Mouse (Mus musculus): Measurements from ENCODE around the gene Aprt. TPM values are rescaled to one million over a fixed set of nuclear protein-coding genes. Genes with fewer than 3 reads are reported as not detected.

The Aprt gene
- polyA plus RNA-seq, 1 experiment = 136 TPM

GRCm38 (mm10) chr8:122561199-122561598, 15.5 kb downstream of the Aprt start:
- H3K4me1 ChIP-seq (replicated peaks; ENCODE audit: control insufficient read depth, insufficient read depth, low read length) = peaks cover 36% of the 10 kb centered on the region
- WGBS = 16% methylated on average over 5 of the region's 5 CpGs
- no peak overlapping the region for H3K4me3 ChIP-seq (ENCODE audit: control insufficient read depth, insufficient read depth, low read length)
- H3K27me3 ChIP-seq (ENCODE audit: control insufficient read depth, insufficient read depth, low read length) = no peaks in the 10 kb centered on the region
- no peaks in the 10 kb centered on the region for H3K36me3 ChIP-seq (ENCODE audit: control insufficient read depth, insufficient read depth, low read length)
- H3K27ac ChIP-seq (ENCODE audit: control insufficient read depth, insufficient read depth, low read length) = peak overlapping the region; percentile 85
- peak; percentile 47 for DNase-seq
- TF ChIP-seq POLR2A (IDR thresholded peaks at IDR 0.05; ENCODE audit: control insufficient read depth, extremely low read depth, insufficient read depth, low read length, poor library complexity) (no peak), CTCF (IDR thresholded peaks at IDR 0.05; ENCODE audit: borderline replicate concordance, control insufficient read depth, extremely low read depth, insufficient read depth, low read length, poor library complexity) (no peak)

GRCm38 (mm10) chr8:122558671-122559349, 17.9 kb downstream of the Aprt start:
- Histone ChIP-seq H3K4me3 (ENCODE audit: control insufficient read depth, insufficient read depth, low read length) (no peak overlapping the region), H3K27ac (ENCODE audit: control insufficient read depth, insufficient read depth, low read length) (no peak overlapping the region), H3K27me3 (ENCODE audit: control insufficient read depth, insufficient read depth, low read length) (no peaks in the 10 kb centered on the region), H3K36me3 (ENCODE audit: control insufficient read depth, insufficient read depth, low read length) (no peaks in the 10 kb centered on the region), H3K4me1 (replicated peaks; ENCODE audit: control insufficient read depth, insufficient read depth, low read length) (peaks cover 35% of the 10 kb centered on the region)
- no peak for DNase-seq
- WGBS = 74% methylated on average over 12 of the region's 12 CpGs
- TF ChIP-seq CTCF (IDR thresholded peaks at IDR 0.05; ENCODE audit: borderline replicate concordance, control insufficient read depth, extremely low read depth, insufficient read depth, low read length, poor library complexity) (no peak), POLR2A (IDR thresholded peaks at IDR 0.05; ENCODE audit: control insufficient read depth, extremely low read depth, insufficient read depth, low read length, poor library complexity) (no peak)

- Histone ChIP-seq H3K4me3 (ENCODE audit: control insufficient read depth, insufficient read depth, low read length) (peak overlapping the region; percentile 10), H3K27me3 (ENCODE audit: control insufficient read depth, insufficient read depth, low read length) (no peaks in the 10 kb centered on the region), H3K36me3 (ENCODE audit: control insufficient read depth, insufficient read depth, low read length) (no peaks in the 10 kb centered on the region), H3K27ac (ENCODE audit: control insufficient read depth, insufficient read depth, low read length) (peak overlapping the region; percentile 88), H3K4me1 (replicated peaks; ENCODE audit: control insufficient read depth, insufficient read depth, low read length) (peaks cover 35% of the 10 kb centered on the region)
- 16% methylated on average over 10 of the region's 10 CpGs for WGBS
- DNase-seq = peak; percentile 30
- no peak for TF ChIP-seq CTCF (IDR thresholded peaks at IDR 0.05; ENCODE audit: borderline replicate concordance, control insufficient read depth, extremely low read depth, insufficient read depth, low read length, poor library complexity)
- no peak for TF ChIP-seq POLR2A (IDR thresholded peaks at IDR 0.05; ENCODE audit: control insufficient read depth, extremely low read depth, insufficient read depth, low read length, poor library complexity)
Observed at GRCm38 (mm10) chr8:122557248-122558038, 19.3 kb downstream of the Aprt start.

- Histone ChIP-seq H3K4me1 (replicated peaks; ENCODE audit: control insufficient read depth, insufficient read depth, low read length) (peaks cover 36% of the 10 kb centered on the region), H3K27me3 (ENCODE audit: control insufficient read depth, insufficient read depth, low read length) (no peaks in the 10 kb centered on the region), H3K36me3 (ENCODE audit: control insufficient read depth, insufficient read depth, low read length) (no peaks in the 10 kb centered on the region), H3K27ac (ENCODE audit: control insufficient read depth, insufficient read depth, low read length) (peak overlapping the region; percentile 88), H3K4me3 (ENCODE audit: control insufficient read depth, insufficient read depth, low read length) (peak overlapping the region; percentile 62)
- WGBS = 10% methylated on average over 12 of the region's 12 CpGs
- no peak for TF ChIP-seq CTCF (IDR thresholded peaks at IDR 0.05; ENCODE audit: borderline replicate concordance, control insufficient read depth, extremely low read depth, insufficient read depth, low read length, poor library complexity)
- peak; percentile 93; the same call in 1 of the 2 replicates for TF ChIP-seq POLR2A (IDR thresholded peaks at IDR 0.05; ENCODE audit: control insufficient read depth, extremely low read depth, insufficient read depth, low read length, poor library complexity)
- peak; percentile 87 for DNase-seq
Observed at GRCm38 (mm10) chr8:122556030-122557009, 20.4 kb downstream of the Aprt start.

GRCm38 (mm10) chr8:122554786-122555185, 21.9 kb downstream of the Aprt start:
- no peak for DNase-seq
- Histone ChIP-seq H3K27me3 (ENCODE audit: control insufficient read depth, insufficient read depth, low read length) (no peaks in the 10 kb centered on the region), H3K36me3 (ENCODE audit: control insufficient read depth, insufficient read depth, low read length) (no peaks in the 10 kb centered on the region), H3K4me1 (replicated peaks; ENCODE audit: control insufficient read depth, insufficient read depth, low read length) (peaks cover 33% of the 10 kb centered on the region), H3K4me3 (ENCODE audit: control insufficient read depth, insufficient read depth, low read length) (no peak overlapping the region), H3K27ac (ENCODE audit: control insufficient read depth, insufficient read depth, low read length) (no peak overlapping the region)
- TF ChIP-seq CTCF (IDR thresholded peaks at IDR 0.05; ENCODE audit: borderline replicate concordance, control insufficient read depth, extremely low read depth, insufficient read depth, low read length, poor library complexity) (no peak), POLR2A (IDR thresholded peaks at IDR 0.05; ENCODE audit: control insufficient read depth, extremely low read depth, insufficient read depth, low read length, poor library complexity) (no peak)
- WGBS = 87% methylated on average over 6 of the region's 6 CpGs
